Mouse (Mus musculus): ENCODE measurements at regions not wholly inside any gene's neighbourhood (a gene's known extent, or its start where the extent isn't known, plus 50 kb on each side); places are given as distances from the start of the nearest gene placed in this dataset.

GRCm38 (mm10) chr3:105211023-105211422 is 144.4 kb downstream of the 4930564D02Rik start:
- TF ChIP-seq EP300 (IDR thresholded peaks at IDR 0.05; ENCODE audit: low read depth) (no peak), CTCF (IDR thresholded peaks at IDR 0.05; ENCODE audit: low read depth) (no peak)

Data from heart, postnatal 0 days (tissue).